Mouse (Mus musculus): ENCODE data around the gene Auh.

GRCm38 (mm10) chr13:52904175-52904574 is 25.3 kb downstream of the Auh start:
- TF ChIP-seq CTCF (IDR thresholded peaks at IDR 0.05; ENCODE audit: borderline replicate concordance, control insufficient read depth, extremely low read depth, insufficient read depth, low read length, poor library complexity) (no peak), POLR2A (IDR thresholded peaks at IDR 0.05; ENCODE audit: control insufficient read depth, extremely low read depth, insufficient read depth, low read length, poor library complexity) (no peak)

All from thymus, adult 2 months (tissue).